Mouse (Mus musculus) midbrain, postnatal 0 days (tissue): ENCODE results near the gene Pa2g4. TPM values are rescaled to one million over a fixed set of nuclear protein-coding genes. Genes with fewer than 3 reads are reported as not detected.

Experiments used
- ATAC-seq: fragments of 200-750 bp; cut with Nextera tagmentation; 2 replicates; pipeline ENCODE4 v1.8.0; 2017; ENCODE audit warnings: moderate number of reproducible peaks, mild to moderate bottlenecking, moderate TSS enrichment, moderate library complexity; ENCODE audit not compliant: low FRiP score
- DNase-seq: peaks from one replicate; pipeline ENCODE4 v3.0.0-alpha.2; 2015; ENCODE audit warnings: low spot score
- H3K27ac ChIP-seq: fragments of 300-500 bp; sonication (generic); 2 replicates; pipeline ENCODE4 v1.5.1; 2014; ENCODE audit warnings: low read depth, mild to moderate bottlenecking, low read length, mixed read lengths
- H3K27me3 ChIP-seq: fragments of 300-500 bp; sonication (generic); 2 replicates; pipeline ENCODE4 v1.6.1; 2014; ENCODE audit warnings: low read length, control low read depth, mixed read lengths; ENCODE audit not compliant: insufficient read depth
- H3K36me3 ChIP-seq: fragments of 300-500 bp; sonication (generic); 2 replicates; pipeline ENCODE4 v1.6.1; 2014; ENCODE audit warnings: low read length, control low read depth, mixed read lengths; ENCODE audit not compliant: insufficient read depth
- H3K4me1 ChIP-seq: fragments of 300-500 bp; sonication (generic); 2 replicates; pipeline ENCODE4 v1.6.1; 2014; ENCODE audit warnings: mild to moderate bottlenecking, control low read depth, antibody characterized with exemption, low read length, mixed read lengths; ENCODE audit not compliant: insufficient read depth
- H3K4me2 ChIP-seq: fragments of 300-500 bp; sonication (generic); 2 replicates; pipeline ENCODE4 v1.6.1; 2014; ENCODE audit warnings: low read depth, mild to moderate bottlenecking, low read length, mixed read lengths; ENCODE audit not compliant: poor library complexity, severe bottlenecking
- H3K4me3 ChIP-seq: fragments of 300-500 bp; sonication (generic); 2 replicates; pipeline ENCODE4 v1.5.1; 2014; ENCODE audit warnings: low read depth, mild to moderate bottlenecking, low read length, moderate library complexity
- H3K9ac ChIP-seq: fragments of 300-500 bp; sonication (generic); replicated peaks from 2 replicates; pipeline ENCODE4 v1.6.1; 2014; ENCODE audit warnings: mild to moderate bottlenecking, low read length, moderate library complexity, mixed read lengths; ENCODE audit not compliant: poor library complexity, severe bottlenecking
- H3K9me3 ChIP-seq: fragments of 300-500 bp; sonication (generic); 2 replicates; pipeline ENCODE4 v1.6.1; 2016; ENCODE audit warnings: low read length, control low read depth
- CTCF ChIP-seq: IDR thresholded peaks from 2 replicates; pipeline ENCODE4 v1.5.1; 2016; ENCODE audit warnings: antibody characterized with exemption, mild to moderate bottlenecking
- WGBS: fragments of 180-500 bp; shearing (Covaris S2); extraction: QIAGEN DNeasy Blood & Tissue Kit; methylation state at CpG from one replicate; pipeline ENCODE4 v1.1.7; 2014; 5-methylcytosine and 5-hydroxymethylcytosine counted together
- polyA plus RNA-seq: library from polyadenylated mRNA; unstranded; fragments of >200 nt; fragmentation: Nextera tagmentation; extraction: Ambion mirVana; gene quantifications from 2 replicates; pipeline ENCODE4 v1.2.1, GENCODE M21; 2015
- total RNA-seq: library from RNA; depleted of rRNA; stranded (reverse); fragments of >200 nt; gene quantifications from 2 replicates; pipeline ENCODE4 v1.2.3, GENCODE M21; 2014

Pa2g4 gene
- total and polyA plus RNA-seq, 2 experiments from 2014 or later: 78.0 to 107 TPM

GRCm38 (mm10) chr10:128524732-128525662 lies 40.8 kb downstream of the Pa2g4 start:
- WGBS: 1% methylated on average over 56 of the region's 58 CpGs
- no peak for TF ChIP-seq CTCF
- H3K4me2 ChIP-seq: peak overlapping the region; percentile 100
- peak overlapping the region; percentile 65 for H3K9ac ChIP-seq
- H3K4me1 ChIP-seq: no peaks in the 10 kb centered on the region; the same call in 1 of the 2 replicates
- DNase-seq (peak; percentile 62), ATAC-seq (peak; percentile 48)
- H3K36me3 ChIP-seq: 0 out of 2 replicates have a peak, but pooled peaks cover 4% of the 10 kb centered on the region
- H3K9me3 ChIP-seq: no peaks in the 10 kb centered on the region
- H3K4me3 ChIP-seq: peak overlapping the region; percentile 71
- peak overlapping the region; percentile 38; the same call in 1 of the 2 replicates for H3K27ac ChIP-seq
- H3K27me3 ChIP-seq: peaks cover 3% of the 10 kb centered on the region; the same call in 1 of the 2 replicates

- H3K4me3 ChIP-seq: peak overlapping the region; percentile 71
- 0 out of 2 replicates have a peak, but pooled peaks cover 6% of the 10 kb centered on the region for H3K36me3 ChIP-seq
- ATAC-seq (no peak), DNase-seq (no peak)
- no peaks in the 10 kb centered on the region for H3K9me3 ChIP-seq
- H3K4me2 ChIP-seq: peak overlapping the region; percentile 100
- TF ChIP-seq CTCF: no peak
- no peaks in the 10 kb centered on the region; the same call in 1 of the 2 replicates for H3K4me1 ChIP-seq
- H3K27ac ChIP-seq: no peak overlapping the region
- peaks cover 3% of the 10 kb centered on the region; the same call in 1 of the 2 replicates for H3K27me3 ChIP-seq
- 9% methylated on average over 11 of the region's 11 CpGs for WGBS
- peak overlapping the region; percentile 65 for H3K9ac ChIP-seq
Measured at GRCm38 (mm10) chr10:128524111-128524731, 41.6 kb downstream of the Pa2g4 start.

DNA sequence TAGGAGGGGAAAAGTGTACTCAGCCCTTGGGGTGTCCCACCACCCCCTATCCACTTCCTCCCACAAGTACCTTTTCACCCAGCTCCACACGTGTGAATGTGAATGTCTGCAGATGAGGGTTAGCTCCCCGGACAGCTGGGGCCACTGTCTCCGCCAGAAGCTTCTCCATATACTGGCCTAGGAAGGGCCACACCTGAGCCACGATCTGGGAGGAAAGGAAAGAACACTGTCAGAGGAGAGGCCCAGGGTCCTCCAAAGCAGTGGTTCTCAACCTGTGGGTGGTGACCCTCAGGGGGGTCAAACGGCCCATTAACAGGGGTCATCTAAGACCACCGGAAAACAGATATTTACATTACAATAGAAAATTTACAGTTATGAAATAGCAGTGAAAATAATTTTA lies 43.4 kb downstream of the Pa2g4 start:
- DNase-seq (no peak), ATAC-seq (no peak)
- 81% methylated on average over 6 of the region's 6 CpGs for WGBS
- Histone ChIP-seq H3K4me2 (no peak overlapping the region), H3K4me1 (no peaks in the 10 kb centered on the region; the same call in 1 of the 2 replicates), H3K9me3 (no peaks in the 10 kb centered on the region), H3K4me3 (no peak overlapping the region), H3K27ac (no peak overlapping the region), H3K9ac (no peak overlapping the region), H3K36me3 (peaks cover 6% of the 10 kb centered on the region; the same call in 1 of the 2 replicates), H3K27me3 (peaks cover 3% of the 10 kb centered on the region; the same call in 1 of the 2 replicates)
- no peak for TF ChIP-seq CTCF

GRCm38 (mm10) chr10:128520591-128520990 lies 45.2 kb downstream of the Pa2g4 start:
- Histone ChIP-seq H3K27ac (no peak overlapping the region), H3K9ac (0 out of 2 replicates have a peak overlapping the region, but pooled peaks have one; percentile 13), H3K4me3 (no peak overlapping the region), H3K4me1 (no peaks in the 10 kb centered on the region; the same call in 1 of the 2 replicates), H3K9me3 (no peaks in the 10 kb centered on the region), H3K4me2 (no peak overlapping the region), H3K27me3 (peaks cover 8% of the 10 kb centered on the region; the same call in 1 of the 2 replicates), H3K36me3 (peaks cover 6% of the 10 kb centered on the region; the same call in 1 of the 2 replicates)
- TF ChIP-seq CTCF: no peak
- 87% methylated on average over 16 of the region's 16 CpGs for WGBS
- ATAC-seq: no peak
- no peak for DNase-seq

- TF ChIP-seq CTCF: peak; percentile 60
- no peaks in the 10 kb centered on the region for H3K4me1 ChIP-seq
- H3K9me3 ChIP-seq: no peaks in the 10 kb centered on the region
- H3K27me3 ChIP-seq: peaks cover 5% of the 10 kb centered on the region; the same call in 1 of the 2 replicates
- ATAC-seq: no peak
- H3K9ac ChIP-seq: no peak overlapping the region
- 68% methylated on average over 7 of the region's 7 CpGs for WGBS
- H3K27ac ChIP-seq: no peak overlapping the region
- DNase-seq: peak; percentile 64
- no peak overlapping the region for H3K4me2 ChIP-seq
- no peak overlapping the region for H3K4me3 ChIP-seq
- H3K36me3 ChIP-seq: peaks cover 9% of the 10 kb centered on the region; the same call in 1 of the 2 replicates
Measured at GRCm38 (mm10) chr10:128518833-128519232, 47.0 kb downstream of the Pa2g4 start.
